Mouse (Mus musculus): ENCODE data around the gene Pagr1b. TPM values are rescaled to one million over a fixed set of nuclear protein-coding genes. Genes with fewer than 3 reads are reported as not detected.

The Pagr1b gene
- total and polyA plus RNA-seq, 2 experiments, result 0.49 to 0.74 TPM

GRCm38 (mm10) chr7:127027885-127028284 is 11.6 kb upstream of the Pagr1b start:
- 43% methylated on average over 8 of the region's 8 CpGs for WGBS
- DNase-seq (ENCODE audit: extremely low read depth, low read depth, low spot score), result no peak
- H3K36me3 ChIP-seq (ENCODE audit: control insufficient read depth, insufficient read depth, low read length), result no peaks in the 10 kb centered on the region; the same call in 1 of the 2 replicates

GRCm38 (mm10) chr7:127026984-127027726 is 10.9 kb upstream of the Pagr1b start, which contains the start of gene Maz:
Gene Maz, minus strand, starts transcription at chr7:127027037.
- under 1% methylated on average over 59 of the region's 63 CpGs for WGBS
- peak within 1 kb of the TSS; percentile 90 for H3K27ac ChIP-seq (replicated peaks; ENCODE audit: insufficient read depth, low read depth, low read length)
- peak; percentile 96 for DNase-seq (ENCODE audit: extremely low read depth, low read depth, low spot score)
- H3K4me3 ChIP-seq (ENCODE audit: insufficient read depth, low read depth, low read length), result peak within 1 kb of the TSS; percentile 71
- no peaks in the 10 kb centered on the region; the same call in 1 of the 2 replicates for H3K36me3 ChIP-seq (ENCODE audit: control insufficient read depth, insufficient read depth, low read length)
- no peaks in the 10 kb centered on the region for H3K27me3 ChIP-seq (ENCODE audit: control insufficient read depth, insufficient read depth, low read length)
- H3K9ac ChIP-seq (ENCODE audit: low read depth, low read length), result peak within 1 kb of the TSS; percentile 85
- TF ChIP-seq CTCF (IDR thresholded peaks at IDR 0.05; ENCODE audit: low read depth, low read length) (no peak), POLR2A (IDR thresholded peaks at IDR 0.05; ENCODE audit: extremely low read depth, insufficient read depth, low read length) (0 out of 2 replicates have a peak, but pooled peaks have one; percentile 22)
- H3K4me1 ChIP-seq (ENCODE audit: control insufficient read depth, insufficient read depth, low read length), result peaks cover 11% of the 10 kb centered on the region
- no peaks in the 10 kb centered on the region for H3K79me2 ChIP-seq (ENCODE audit: control insufficient read depth, insufficient read depth, low read length)

More at GRCm38 (mm10) chr7:127027885-127028284, 11.6 kb upstream of the Pagr1b start:
- H3K4me3 ChIP-seq (ENCODE audit: insufficient read depth, low read depth, low read length), result peak overlapping the region; percentile 51
- peak overlapping the region; percentile 90 for H3K27ac ChIP-seq (replicated peaks; ENCODE audit: insufficient read depth, low read depth, low read length)
- H3K27me3 ChIP-seq (ENCODE audit: control insufficient read depth, insufficient read depth, low read length), result no peaks in the 10 kb centered on the region
- peaks cover 11% of the 10 kb centered on the region for H3K4me1 ChIP-seq (ENCODE audit: control insufficient read depth, insufficient read depth, low read length)
- no peaks in the 10 kb centered on the region for H3K79me2 ChIP-seq (ENCODE audit: control insufficient read depth, insufficient read depth, low read length)
- TF ChIP-seq POLR2A (IDR thresholded peaks at IDR 0.05; ENCODE audit: extremely low read depth, insufficient read depth, low read length), result no peak
- no peak for TF ChIP-seq CTCF (IDR thresholded peaks at IDR 0.05; ENCODE audit: low read depth, low read length)
- H3K9ac ChIP-seq (ENCODE audit: low read depth, low read length), result peak overlapping the region; percentile 82

- no peaks in the 10 kb centered on the region; the same call in 1 of the 2 replicates for H3K36me3 ChIP-seq (ENCODE audit: control insufficient read depth, insufficient read depth, low read length)
- H3K27ac ChIP-seq (replicated peaks; ENCODE audit: insufficient read depth, low read depth, low read length), result peak overlapping the region; percentile 64
These were observed 10.3 kb upstream of the Pagr1b start for GRCm38 (mm10) chr7:127026616-127026983.

GRCm38 (mm10) chr7:127026161-127026600 is 9.9 kb upstream of the Pagr1b start:
- Histone ChIP-seq H3K27me3 (ENCODE audit: control insufficient read depth, insufficient read depth, low read length) (no peaks in the 10 kb centered on the region), H3K36me3 (ENCODE audit: control insufficient read depth, insufficient read depth, low read length) (no peaks in the 10 kb centered on the region; the same call in 1 of the 2 replicates), H3K4me3 (ENCODE audit: insufficient read depth, low read depth, low read length) (peak overlapping the region; percentile 69), H3K27ac (replicated peaks; ENCODE audit: insufficient read depth, low read depth, low read length) (peak overlapping the region; percentile 64), H3K79me2 (ENCODE audit: control insufficient read depth, insufficient read depth, low read length) (no peaks in the 10 kb centered on the region), H3K9ac (ENCODE audit: low read depth, low read length) (peak overlapping the region; percentile 84), H3K4me1 (ENCODE audit: control insufficient read depth, insufficient read depth, low read length) (peaks cover 11% of the 10 kb centered on the region)
- DNase-seq (ENCODE audit: extremely low read depth, low read depth, low spot score), result no peak
- WGBS, result 5% methylated on average over 44 of the region's 48 CpGs
- TF ChIP-seq POLR2A (IDR thresholded peaks at IDR 0.05; ENCODE audit: extremely low read depth, insufficient read depth, low read length) (no peak), CTCF (IDR thresholded peaks at IDR 0.05; ENCODE audit: low read depth, low read length) (no peak)

More at GRCm38 (mm10) chr7:127026616-127026983, 10.3 kb upstream of the Pagr1b start:
- H3K4me3 ChIP-seq (ENCODE audit: insufficient read depth, low read depth, low read length), result peak overlapping the region; percentile 71
- H3K27me3 ChIP-seq (ENCODE audit: control insufficient read depth, insufficient read depth, low read length), result no peaks in the 10 kb centered on the region
- no peaks in the 10 kb centered on the region for H3K79me2 ChIP-seq (ENCODE audit: control insufficient read depth, insufficient read depth, low read length)
- DNase-seq (ENCODE audit: extremely low read depth, low read depth, low spot score), result no peak
- H3K4me1 ChIP-seq (ENCODE audit: control insufficient read depth, insufficient read depth, low read length), result peaks cover 11% of the 10 kb centered on the region
- peak overlapping the region; percentile 84 for H3K9ac ChIP-seq (ENCODE audit: low read depth, low read length)
- 4% methylated on average over 17 of the region's 48 CpGs for WGBS
- no peak for TF ChIP-seq CTCF (IDR thresholded peaks at IDR 0.05; ENCODE audit: low read depth, low read length)
- TF ChIP-seq POLR2A (IDR thresholded peaks at IDR 0.05; ENCODE audit: extremely low read depth, insufficient read depth, low read length), result no peak

GRCm38 (mm10) chr7:127025556-127026160 is 9.4 kb upstream of the Pagr1b start:
- Histone ChIP-seq H3K4me1 (ENCODE audit: control insufficient read depth, insufficient read depth, low read length) (peaks cover 11% of the 10 kb centered on the region), H3K4me3 (ENCODE audit: insufficient read depth, low read depth, low read length) (peak overlapping the region; percentile 69), H3K27me3 (ENCODE audit: control insufficient read depth, insufficient read depth, low read length) (no peaks in the 10 kb centered on the region), H3K36me3 (ENCODE audit: control insufficient read depth, insufficient read depth, low read length) (no peaks in the 10 kb centered on the region; the same call in 1 of the 2 replicates), H3K27ac (replicated peaks; ENCODE audit: insufficient read depth, low read depth, low read length) (peak overlapping the region; percentile 64), H3K9ac (ENCODE audit: low read depth, low read length) (peak overlapping the region; percentile 84), H3K79me2 (ENCODE audit: control insufficient read depth, insufficient read depth, low read length) (no peaks in the 10 kb centered on the region)
- TF ChIP-seq POLR2A (IDR thresholded peaks at IDR 0.05; ENCODE audit: extremely low read depth, insufficient read depth, low read length) (0 out of 2 replicates have a peak, but pooled peaks have one; percentile 1), CTCF (IDR thresholded peaks at IDR 0.05; ENCODE audit: low read depth, low read length) (no peak)
- DNase-seq (ENCODE audit: extremely low read depth, low read depth, low spot score), result no peak
- under 1% methylated on average over 65 of the region's 65 CpGs for WGBS

Measured in liver, adult 2 months (tissue).